Mouse (Mus musculus) 3134 (cell line): ENCODE data around the gene Trhr2.
A peak's percentile ranks its signal among the peaks of the same experiment; 100 is the strongest.

ENCODE experiments used
- DNase-seq: peaks from one replicate; pipeline ENCODE4 v3.0.0-alpha.2; 2011; ENCODE audit warnings: low spot score; ENCODE audit not compliant: insufficient read length; ENCODE audit errors: extremely low read depth

Trhr2 gene

DNA sequence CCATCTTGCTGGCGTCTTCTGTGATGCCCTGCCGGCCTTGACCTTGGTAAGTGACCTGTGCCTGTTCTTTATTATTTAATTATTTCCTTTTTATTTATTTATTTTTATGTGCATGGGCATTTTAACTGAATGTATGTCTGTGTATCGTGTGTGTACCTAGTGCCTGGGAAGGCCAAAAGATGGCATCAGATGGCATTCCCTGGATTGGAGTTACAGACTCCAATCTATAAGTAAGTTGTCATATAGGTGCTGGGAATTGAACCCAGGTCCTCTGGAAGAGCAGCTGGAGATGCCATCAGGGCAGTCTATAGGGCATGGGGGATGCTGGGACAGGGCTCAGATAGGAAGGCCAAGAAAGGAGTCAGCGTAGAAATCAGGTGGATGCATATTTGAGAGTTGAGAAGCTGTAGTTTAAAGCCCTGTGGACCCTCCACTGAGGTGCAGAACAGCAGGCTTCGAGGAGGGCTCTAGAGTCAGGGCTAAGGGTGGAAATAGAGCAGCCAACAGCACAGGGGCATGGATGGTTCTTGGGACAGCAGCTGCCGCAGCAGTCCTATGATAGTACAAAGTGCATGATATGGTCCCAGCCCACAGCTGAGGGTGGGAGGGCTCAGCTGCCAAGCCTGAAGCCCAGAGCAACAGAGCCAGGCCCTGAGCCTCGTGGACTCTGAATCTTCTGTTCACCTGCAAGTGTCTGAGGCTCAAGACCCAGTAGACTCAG is at the start of gene Trhr2:
Gene Trhr2, minus strand, starts transcription at position 51 of the 721 bp plus-strand sequence.
- DNase-seq: no peak

DNA sequence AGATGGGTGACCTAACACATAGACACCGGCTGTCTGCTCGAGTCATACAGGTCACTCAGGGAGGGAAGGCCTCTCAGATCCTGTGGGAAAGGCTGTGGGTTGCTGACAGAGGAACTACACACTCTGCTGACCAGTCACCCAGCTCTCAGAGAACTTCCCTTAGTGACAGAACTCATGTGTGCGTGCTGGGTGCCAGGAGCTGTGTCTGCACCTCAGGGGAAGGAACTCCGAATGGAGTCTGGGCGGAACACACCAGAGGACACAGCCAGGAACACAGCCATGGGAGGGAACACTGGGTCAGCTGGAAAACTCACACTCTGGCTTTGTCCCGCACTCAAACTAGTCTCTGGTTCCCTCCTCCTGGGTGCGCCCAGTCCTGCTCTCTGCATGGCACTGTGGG is 47.1 kb upstream of the Trhr2 start:
- DNase-seq: no peak

- DNase-seq: no peak
Observed at GRCm38 (mm10) chr8:122405146-122405805, 44.7 kb upstream of the Trhr2 start.

- no peak for DNase-seq
Observed at GRCm38 (mm10) chr8:122398186-122398585, 37.6 kb upstream of the Trhr2 start.

DNA sequence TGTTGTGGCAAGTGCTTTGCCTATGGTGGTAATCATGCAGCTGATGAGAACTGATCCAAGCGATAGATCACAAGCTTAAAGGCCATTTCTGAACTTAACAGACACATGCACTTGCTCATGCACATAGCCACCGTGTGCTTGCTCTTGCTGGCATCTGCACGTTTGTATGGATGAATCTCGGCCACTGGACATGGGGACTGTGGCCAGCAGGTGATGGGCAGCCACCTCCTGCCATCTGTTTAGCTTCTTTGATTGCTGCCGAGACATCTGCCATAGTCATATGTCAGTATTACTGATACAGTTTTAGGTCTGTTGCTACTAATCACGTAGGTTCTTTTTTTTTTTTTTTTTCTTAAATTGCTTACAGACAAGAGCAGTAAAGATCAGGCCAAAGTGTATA is 34.7 kb upstream of the Trhr2 start:
- no peak for DNase-seq

DNA sequence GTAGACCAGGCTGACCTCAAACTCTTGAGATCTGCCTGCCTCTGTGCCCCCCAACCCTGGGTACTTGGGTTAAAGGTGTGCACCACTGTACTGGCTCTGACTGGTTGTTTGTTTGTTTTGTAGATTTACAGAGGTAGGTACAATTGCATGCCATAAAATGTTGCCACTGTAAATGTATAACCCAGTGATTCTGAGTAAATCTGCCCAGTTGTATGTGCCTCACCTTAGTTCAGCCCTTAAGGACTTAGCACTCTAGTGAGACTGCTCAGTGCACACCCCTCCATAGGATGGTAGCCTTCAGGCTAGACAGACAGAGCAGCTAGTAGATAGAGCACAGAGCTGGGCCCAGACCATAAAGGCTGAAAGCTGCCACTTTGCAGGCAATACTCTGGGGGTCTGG is 33.2 kb upstream of the Trhr2 start:
- DNase-seq: no peak

- DNase-seq: no peak
Observed at GRCm38 (mm10) chr8:122390758-122391157, 30.2 kb upstream of the Trhr2 start.

DNA sequence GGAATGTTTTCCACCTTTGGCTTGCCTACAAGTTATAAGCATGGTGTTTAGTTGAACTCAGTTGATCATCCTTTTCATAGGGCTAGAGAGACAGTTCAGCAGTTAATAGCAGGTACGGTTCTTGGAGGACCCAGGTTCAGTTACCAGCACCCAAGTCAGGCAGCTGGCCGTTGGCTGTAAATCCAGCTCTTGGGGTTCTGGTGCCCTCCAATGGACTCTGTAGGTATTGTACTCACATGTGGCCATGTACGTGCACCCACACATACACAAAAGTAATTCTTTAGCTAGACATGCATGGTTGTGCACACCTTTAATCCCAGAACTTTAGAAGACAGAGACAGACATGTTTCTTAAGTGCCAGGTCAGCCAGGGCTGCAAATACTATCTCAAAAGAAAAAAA is 28.8 kb upstream of the Trhr2 start:
- no peak for DNase-seq

DNA sequence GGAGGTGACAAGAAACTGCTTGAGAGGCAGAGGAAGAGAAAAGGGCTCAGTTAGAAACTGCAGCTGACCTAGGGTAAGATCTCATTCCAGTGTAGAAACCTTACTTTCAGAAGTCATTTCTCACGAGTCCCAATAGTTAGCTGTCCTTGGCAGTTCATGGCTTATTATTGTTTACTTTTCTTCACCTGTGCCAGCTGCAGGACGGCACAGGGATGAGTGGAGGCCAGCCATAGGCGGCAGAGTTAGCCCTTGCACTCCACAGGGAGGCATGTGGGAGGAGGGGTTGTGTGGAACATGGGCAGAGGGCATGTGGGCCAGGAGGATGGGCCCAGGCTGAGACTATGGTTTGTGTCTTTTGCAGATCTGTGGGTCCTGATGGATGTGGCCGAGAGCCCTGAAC is 22.5 kb upstream of the Trhr2 start:
- no peak for DNase-seq

- peak; percentile 99 for DNase-seq
Observed at GRCm38 (mm10) chr8:122376365-122377231, 16.1 kb upstream of the Trhr2 start, which contains the start of gene Zc3h18. Gene Zc3h18 (plus strand): TSS chr8:122376609.

DNA sequence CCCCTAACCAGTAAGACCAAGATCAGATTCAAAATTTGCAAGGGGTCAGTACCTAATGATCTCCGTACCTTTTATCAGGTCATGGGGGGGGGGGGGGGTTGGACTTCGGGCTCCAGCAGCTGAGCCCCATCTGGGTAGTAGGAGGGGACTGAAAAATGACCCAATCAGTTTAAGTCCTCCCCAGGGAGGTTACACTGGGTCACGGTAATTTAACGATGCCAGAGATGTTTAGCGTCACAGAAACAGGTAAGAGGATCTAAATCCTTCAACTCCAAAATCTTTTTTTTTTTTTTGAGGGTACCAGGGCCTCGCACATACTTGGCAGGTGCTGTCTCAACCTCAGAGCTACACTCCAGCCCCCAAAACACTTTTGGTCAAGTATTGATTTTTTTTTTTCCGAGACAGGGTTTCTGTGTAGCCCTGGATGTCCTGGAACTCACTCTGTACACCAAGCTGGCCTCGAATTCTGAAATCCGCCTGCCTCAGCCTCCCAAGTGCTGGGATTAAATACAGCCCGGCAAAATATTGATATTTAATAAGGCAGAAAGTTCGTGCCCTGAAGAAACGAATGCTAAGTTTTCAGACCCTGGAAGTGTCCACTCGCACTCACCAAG is 15.3 kb upstream of the Trhr2 start:
- DNase-seq: no peak

GRCm38 (mm10) chr8:122375320-122375719 is 14.8 kb upstream of the Trhr2 start:
- no peak for DNase-seq

GRCm38 (mm10) chr8:122371706-122372105 is 11.2 kb upstream of the Trhr2 start:
- no peak for DNase-seq

- peak; percentile 49 for DNase-seq
Observed at GRCm38 (mm10) chr8:122369665-122370064, 9.1 kb upstream of the Trhr2 start.

DNA sequence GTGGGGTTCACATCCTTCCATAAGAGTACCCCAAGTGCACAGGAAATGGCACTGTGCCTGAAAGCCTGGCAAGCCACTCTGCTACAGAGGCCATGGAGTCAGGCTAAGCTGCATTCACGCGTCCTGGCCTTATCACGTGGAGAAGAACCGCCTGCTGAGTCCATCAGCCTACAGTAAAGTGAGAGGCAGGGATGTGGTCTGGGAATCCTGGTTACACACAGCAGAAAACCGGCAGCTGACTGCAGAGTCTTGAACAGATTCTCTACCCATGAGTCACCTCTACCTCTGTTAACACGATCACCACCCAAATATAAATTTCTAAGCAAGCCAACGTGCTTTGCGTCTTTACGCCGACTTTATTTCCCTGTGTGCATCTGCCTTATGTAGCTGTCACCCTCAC is 7.9 kb upstream of the Trhr2 start:
- peak; percentile 62 for DNase-seq

- no peak for DNase-seq
Observed at GRCm38 (mm10) chr8:122362967-122363366, 2.4 kb upstream of the Trhr2 start.

DNA sequence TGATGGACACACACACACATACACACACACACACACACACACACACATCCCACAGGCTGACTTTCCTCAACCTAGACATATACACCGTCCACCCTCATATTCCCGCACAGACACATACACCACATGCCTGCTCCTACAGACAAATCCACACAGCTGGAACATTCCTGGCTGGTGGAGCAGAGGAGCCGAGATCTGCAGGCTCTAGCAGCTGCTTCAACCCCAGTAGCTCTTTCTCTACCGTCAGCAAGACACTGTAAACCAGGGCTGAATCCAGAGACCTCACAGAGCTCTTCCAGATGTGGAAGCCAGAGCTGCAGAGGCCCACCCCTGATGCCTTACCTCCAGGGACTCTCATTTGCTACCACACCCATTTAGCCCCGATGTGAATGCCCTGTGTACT is 1.7 kb upstream of the Trhr2 start:
- no peak for DNase-seq

GRCm38 (mm10) chr8:122359111-122359775 is 1.3 kb downstream of the Trhr2 start:
- DNase-seq: no peak

DNA sequence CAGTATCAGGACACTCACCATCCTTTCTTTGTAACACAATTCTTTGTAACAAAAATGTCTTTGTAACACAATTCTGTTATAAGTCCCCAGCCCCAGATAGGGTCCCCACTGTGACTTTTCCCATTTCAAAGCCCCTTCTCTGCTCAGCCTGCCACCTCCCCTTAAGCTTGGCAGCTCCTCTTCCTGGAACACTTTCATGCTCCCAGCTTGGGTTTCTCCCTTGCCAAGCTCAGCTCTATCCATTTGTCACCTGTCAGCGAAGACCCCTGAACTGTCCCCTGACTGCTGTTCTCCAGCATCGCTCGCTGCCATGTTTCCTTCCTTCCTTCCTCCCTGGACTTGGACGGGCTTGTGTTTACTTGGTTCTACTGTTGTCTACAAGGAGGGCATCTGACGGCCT is 2.9 kb downstream of the Trhr2 start:
- DNase-seq: no peak

- DNase-seq: no peak
Observed at GRCm38 (mm10) chr8:122357202-122357601, 3.3 kb downstream of the Trhr2 start.
